Mouse (Mus musculus): ENCODE measurements at regions not wholly inside any gene's neighbourhood (a gene's known extent, or its start where the extent isn't known, plus 50 kb on each side); places are given as distances from the start of the nearest gene placed in this dataset.

- no peak for TF ChIP-seq EP300 (IDR thresholded peaks at IDR 0.05)
- no peak for TF ChIP-seq CTCF (IDR thresholded peaks at IDR 0.05)
Observed at GRCm38 (mm10) chr15:85656852-85657251, 74.6 kb upstream of the Wnt7b start.

Data from lung, postnatal 0 days (tissue).